Mouse (Mus musculus) neural tube, embryonic 14.5 days (tissue): ENCODE results near the gene Pde1a. TPM values are rescaled to one million over a fixed set of nuclear protein-coding genes. Genes with fewer than 3 reads are reported as not detected.

Experiments used
- ATAC-seq: fragments of 200-750 bp; cut with Nextera tagmentation; 2 replicates; pipeline ENCODE4 v1.8.0; 2017; ENCODE audit warnings: low read depth, mild to moderate bottlenecking, moderate TSS enrichment, moderate library complexity
- H3K27ac ChIP-seq: fragments of 300-500 bp; sonication (generic); 2 replicates; pipeline ENCODE4 v1.5.1; 2014; ENCODE audit warnings: low read depth, mild to moderate bottlenecking, control low read depth, low read length, moderate library complexity, mixed read lengths
- H3K27me3 ChIP-seq: fragments of 300-500 bp; sonication (generic); 2 replicates; pipeline ENCODE4 v1.6.1; 2014; ENCODE audit warnings: low read length; ENCODE audit not compliant: control insufficient read depth, insufficient read depth
- H3K36me3 ChIP-seq: fragments of 300-500 bp; sonication (generic); 2 replicates; pipeline ENCODE4 v1.6.1; 2014; ENCODE audit warnings: low read length, mixed read lengths; ENCODE audit not compliant: control insufficient read depth, insufficient read depth
- H3K4me1 ChIP-seq: fragments of 300-500 bp; sonication (generic); 2 replicates; pipeline ENCODE4 v1.6.1; 2014; ENCODE audit warnings: low read length; ENCODE audit not compliant: control insufficient read depth, insufficient read depth
- H3K4me2 ChIP-seq: fragments of 300-500 bp; sonication (generic); 2 replicates; pipeline ENCODE4 v1.6.1; 2014; ENCODE audit warnings: mild to moderate bottlenecking, low read depth, low read length, control low read depth
- H3K4me3 ChIP-seq: fragments of 300-500 bp; sonication (generic); 2 replicates; pipeline ENCODE4 v1.5.1; 2014; ENCODE audit warnings: low read depth, low read length, control low read depth, mixed read lengths
- H3K9ac ChIP-seq: fragments of 300-500 bp; sonication (generic); replicated peaks from 2 replicates; pipeline ENCODE4 v1.6.1; 2014; ENCODE audit warnings: low read depth, mild to moderate bottlenecking, control low read depth, low read length, mixed read lengths
- H3K9me3 ChIP-seq: fragments of 300-500 bp; sonication (generic); 2 replicates; pipeline ENCODE4 v1.6.1; 2016; ENCODE audit warnings: low read length; ENCODE audit not compliant: control insufficient read depth
- WGBS: fragments of 180-500 bp; shearing (Covaris S2); extraction: QIAGEN DNeasy Blood & Tissue Kit; methylation state at CpG from one replicate; pipeline ENCODE4 v1.1.7; 2014; 5-methylcytosine and 5-hydroxymethylcytosine counted together
- polyA plus RNA-seq: library from polyadenylated mRNA; unstranded; fragments of >200 nt; fragmentation: Nextera tagmentation; extraction: Ambion mirVana; gene quantifications from 2 replicates; pipeline ENCODE4 v1.2.1, GENCODE M21; 2014

Pde1a gene
- polyA plus RNA-seq, 1 experiment from 2014 or later = 12.9 TPM

GRCm38 (mm10) chr2:80069745-80070144 is 59.5 kb downstream of the Pde1a start:
- Histone ChIP-seq H3K4me2 (no peak overlapping the region), H3K9ac (no peak overlapping the region), H3K9me3 (no peaks in the 10 kb centered on the region), H3K36me3 (no peaks in the 10 kb centered on the region), H3K4me1 (no peaks in the 10 kb centered on the region), H3K27ac (no peak overlapping the region), H3K4me3 (no peak overlapping the region), H3K27me3 (no peaks in the 10 kb centered on the region)
- no peak for ATAC-seq
- 74% methylated on average over 3 of the region's 3 CpGs for WGBS

- WGBS = 90% methylated on average over 4 of the region's 4 CpGs
- Histone ChIP-seq H3K4me2 (no peak overlapping the region), H3K9ac (no peak overlapping the region), H3K4me1 (no peaks in the 10 kb centered on the region), H3K36me3 (no peaks in the 10 kb centered on the region), H3K9me3 (no peaks in the 10 kb centered on the region), H3K27ac (no peak overlapping the region), H3K4me3 (no peak overlapping the region), H3K27me3 (no peaks in the 10 kb centered on the region)
- ATAC-seq = no peak
Measured at GRCm38 (mm10) chr2:80066449-80066848, 62.8 kb downstream of the Pde1a start.

DNA sequence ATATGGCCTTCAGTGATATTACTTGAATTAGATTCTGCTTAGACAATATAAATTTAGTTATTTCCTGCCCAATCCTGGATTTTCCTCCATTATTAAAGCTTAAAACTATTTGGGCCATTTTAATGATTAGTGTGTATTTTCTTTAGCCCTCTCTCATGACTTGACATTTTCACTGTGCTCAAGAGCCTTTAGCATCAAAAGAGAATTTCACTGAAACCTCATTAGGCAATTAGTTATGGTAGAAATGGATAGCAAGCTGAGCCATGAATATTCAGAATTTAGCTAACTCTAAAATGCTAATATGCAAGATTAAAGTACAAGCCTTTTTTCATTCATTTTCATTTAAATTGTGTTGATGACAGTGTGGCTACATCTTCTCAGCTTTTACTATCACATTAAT is 73.2 kb downstream of the Pde1a start:
- no peak overlapping the region for H3K4me3 ChIP-seq
- H3K27ac ChIP-seq = no peak overlapping the region
- no peak for ATAC-seq
- H3K27me3 ChIP-seq = no peaks in the 10 kb centered on the region
- no peaks in the 10 kb centered on the region for H3K4me1 ChIP-seq
- no peaks in the 10 kb centered on the region for H3K36me3 ChIP-seq
- H3K9ac ChIP-seq = no peak overlapping the region
- H3K9me3 ChIP-seq = no peaks in the 10 kb centered on the region
- H3K4me2 ChIP-seq = no peak overlapping the region

GRCm38 (mm10) chr2:80054042-80054441 is 75.2 kb downstream of the Pde1a start:
- Histone ChIP-seq H3K4me1 (no peaks in the 10 kb centered on the region), H3K27me3 (no peaks in the 10 kb centered on the region), H3K9me3 (no peaks in the 10 kb centered on the region), H3K27ac (no peak overlapping the region), H3K9ac (no peak overlapping the region), H3K36me3 (no peaks in the 10 kb centered on the region), H3K4me3 (no peak overlapping the region), H3K4me2 (no peak overlapping the region)
- ATAC-seq = no peak
- WGBS = 79% methylated on average over 3 of the region's 3 CpGs

- no peaks in the 10 kb centered on the region for H3K27me3 ChIP-seq
- no peak for ATAC-seq
- no peak overlapping the region for H3K27ac ChIP-seq
- H3K4me1 ChIP-seq = no peaks in the 10 kb centered on the region
- no peak overlapping the region for H3K9ac ChIP-seq
- H3K9me3 ChIP-seq = no peaks in the 10 kb centered on the region
- no peak overlapping the region for H3K4me3 ChIP-seq
- H3K4me2 ChIP-seq = no peak overlapping the region
- 90% methylated on average over 4 of the region's 4 CpGs for WGBS
- no peaks in the 10 kb centered on the region for H3K36me3 ChIP-seq
Measured at GRCm38 (mm10) chr2:80046751-80047513, 82.3 kb downstream of the Pde1a start.

GRCm38 (mm10) chr2:80038642-80039445 is 90.4 kb downstream of the Pde1a start:
- no peak for ATAC-seq
- no peak overlapping the region for H3K4me2 ChIP-seq
- WGBS = 68% methylated on average over 10 of the region's 10 CpGs

DNA sequence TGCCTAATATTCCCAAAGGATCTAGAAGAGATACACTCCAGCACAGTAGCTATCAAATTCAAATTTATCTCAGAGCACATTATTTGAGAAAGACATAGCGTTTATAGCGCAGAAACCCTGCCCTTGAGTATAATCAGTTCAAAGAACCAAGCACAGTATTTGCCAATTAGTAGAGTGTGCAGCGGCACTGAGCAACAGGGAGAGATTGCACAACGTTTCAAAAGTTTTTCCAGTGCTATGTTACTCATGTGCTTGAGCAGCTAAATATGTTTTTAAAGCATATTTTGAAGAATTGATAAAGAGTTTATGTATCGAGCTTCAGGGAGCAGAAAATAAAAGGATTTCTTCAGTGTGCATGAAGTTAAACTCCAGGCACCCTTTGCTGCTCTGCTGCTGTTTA is 91.3 kb downstream of the Pde1a start:
- Histone ChIP-seq H3K36me3 (no peaks in the 10 kb centered on the region), H3K4me1 (no peaks in the 10 kb centered on the region), H3K9me3 (no peaks in the 10 kb centered on the region), H3K27me3 (no peaks in the 10 kb centered on the region), H3K4me2 (no peak overlapping the region), H3K9ac (no peak overlapping the region), H3K4me3 (no peak overlapping the region), H3K27ac (no peak overlapping the region)
- no peak for ATAC-seq
- 70% methylated on average over 5 of the region's 5 CpGs for WGBS

More at GRCm38 (mm10) chr2:80038642-80039445, 90.4 kb downstream of the Pde1a start:
- Histone ChIP-seq H3K4me3 (no peak overlapping the region), H3K27ac (no peak overlapping the region), H3K9ac (no peak overlapping the region), H3K9me3 (no peaks in the 10 kb centered on the region), H3K36me3 (no peaks in the 10 kb centered on the region), H3K27me3 (no peaks in the 10 kb centered on the region), H3K4me1 (no peaks in the 10 kb centered on the region)

- Histone ChIP-seq H3K9ac (no peak overlapping the region), H3K4me1 (no peaks in the 10 kb centered on the region), H3K27me3 (no peaks in the 10 kb centered on the region), H3K27ac (no peak overlapping the region), H3K4me2 (no peak overlapping the region), H3K36me3 (no peaks in the 10 kb centered on the region), H3K9me3 (no peaks in the 10 kb centered on the region), H3K4me3 (no peak overlapping the region)
- WGBS = 77% methylated on average over 2 of the region's 2 CpGs
- no peak for ATAC-seq
Measured at GRCm38 (mm10) chr2:80029051-80029450, 100.2 kb downstream of the Pde1a start.

DNA sequence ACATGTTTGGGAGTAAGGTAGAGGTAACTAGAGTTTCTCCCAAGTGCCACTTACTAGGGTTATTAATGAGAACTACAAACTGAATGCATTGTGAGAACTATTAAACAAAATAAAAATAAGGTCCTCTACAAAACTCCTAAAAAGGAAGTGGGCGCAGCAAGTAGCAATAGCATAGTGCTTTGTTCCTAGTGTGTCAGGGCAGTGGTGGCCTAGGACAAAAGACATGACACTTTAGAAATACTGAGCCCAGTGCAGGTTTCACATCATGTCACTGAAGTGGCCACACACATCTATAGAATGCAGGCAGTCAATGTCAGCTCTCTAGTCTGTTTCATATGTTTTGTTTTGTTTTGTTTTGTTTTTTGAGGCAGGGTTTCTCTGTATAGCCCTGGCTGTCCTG is 103.2 kb downstream of the Pde1a start:
- no peak overlapping the region for H3K4me2 ChIP-seq
- H3K4me1 ChIP-seq = no peaks in the 10 kb centered on the region
- no peaks in the 10 kb centered on the region for H3K27me3 ChIP-seq
- no peak overlapping the region for H3K27ac ChIP-seq
- no peak for ATAC-seq
- no peak overlapping the region for H3K4me3 ChIP-seq
- H3K9me3 ChIP-seq = no peaks in the 10 kb centered on the region
- H3K9ac ChIP-seq = no peak overlapping the region
- 78% methylated on average over 1 of the region's 1 CpGs for WGBS
- H3K36me3 ChIP-seq = no peaks in the 10 kb centered on the region
